Mouse (Mus musculus): ENCODE measurements at regions not wholly inside any gene's neighbourhood (a gene's known extent, or its start where the extent isn't known, plus 50 kb on each side); places are given as distances from the start of the nearest gene placed in this dataset.

GRCm38 (mm10) chr16:93189875-93190274 is 363.9 kb upstream of the Runx1 start:
- Histone ChIP-seq H3K9ac (ENCODE audit: low read length) (no peak overlapping the region), H3K36me3 (ENCODE audit: control insufficient read depth, insufficient read depth, low read length) (no peaks in the 10 kb centered on the region), H3K27ac (replicated peaks; ENCODE audit: low read depth, low read length) (no peak overlapping the region), H3K27me3 (ENCODE audit: control insufficient read depth, insufficient read depth, low read length) (no peaks in the 10 kb centered on the region), H3K9me3 (ENCODE audit: control insufficient read depth, low read length) (no peaks in the 10 kb centered on the region), H3K4me3 (ENCODE audit: low read depth, low read length) (no peak overlapping the region), H3K4me1 (ENCODE audit: control insufficient read depth, insufficient read depth, low read length) (no peaks in the 10 kb centered on the region), H3K4me2 (ENCODE audit: low read depth, severe bottlenecking) (no peak overlapping the region)
- ATAC-seq (ENCODE audit: insufficient number of reproducible peaks, low FRiP score, low TSS enrichment, low read depth): no peak
- WGBS: 74% methylated on average over 3 of the region's 3 CpGs
- DNase-seq (ENCODE audit: low spot score): no peak

GRCm38 (mm10) chr16:93189412-93189811 is 363.5 kb upstream of the Runx1 start:
- no peak overlapping the region for H3K4me2 ChIP-seq (ENCODE audit: low read depth, severe bottlenecking)
- H3K4me3 ChIP-seq (ENCODE audit: low read depth, low read length): no peak overlapping the region
- 83% methylated on average over 5 of the region's 5 CpGs for WGBS
- H3K9me3 ChIP-seq (ENCODE audit: control insufficient read depth, low read length): no peaks in the 10 kb centered on the region
- H3K9ac ChIP-seq (ENCODE audit: low read length): no peak overlapping the region
- ATAC-seq (ENCODE audit: insufficient number of reproducible peaks, low FRiP score, low TSS enrichment, low read depth) (no peak), DNase-seq (ENCODE audit: low spot score) (no peak)
- no peaks in the 10 kb centered on the region for H3K36me3 ChIP-seq (ENCODE audit: control insufficient read depth, insufficient read depth, low read length)
- no peak overlapping the region for H3K27ac ChIP-seq (replicated peaks; ENCODE audit: low read depth, low read length)
- H3K4me1 ChIP-seq (ENCODE audit: control insufficient read depth, insufficient read depth, low read length): no peaks in the 10 kb centered on the region
- no peaks in the 10 kb centered on the region for H3K27me3 ChIP-seq (ENCODE audit: control insufficient read depth, insufficient read depth, low read length)

- Histone ChIP-seq H3K36me3 (ENCODE audit: control insufficient read depth, insufficient read depth, low read length) (no peaks in the 10 kb centered on the region), H3K27me3 (ENCODE audit: control insufficient read depth, insufficient read depth, low read length) (no peaks in the 10 kb centered on the region), H3K4me1 (ENCODE audit: control insufficient read depth, insufficient read depth, low read length) (no peaks in the 10 kb centered on the region), H3K4me3 (ENCODE audit: low read depth, low read length) (no peak overlapping the region), H3K9ac (ENCODE audit: low read length) (no peak overlapping the region), H3K9me3 (ENCODE audit: control insufficient read depth, low read length) (no peaks in the 10 kb centered on the region), H3K27ac (replicated peaks; ENCODE audit: low read depth, low read length) (no peak overlapping the region), H3K4me2 (ENCODE audit: low read depth, severe bottlenecking) (no peak overlapping the region)
- DNase-seq (ENCODE audit: low spot score): no peak
- no peak for ATAC-seq (ENCODE audit: insufficient number of reproducible peaks, low FRiP score, low TSS enrichment, low read depth)
- WGBS: 86% methylated on average over 4 of the region's 4 CpGs
Observed at GRCm38 (mm10) chr16:93186554-93186953, 360.6 kb upstream of the Runx1 start.

GRCm38 (mm10) chr16:93182656-93183055 is 356.7 kb upstream of the Runx1 start:
- H3K4me3 ChIP-seq (ENCODE audit: low read depth, low read length): no peak overlapping the region
- no peak overlapping the region for H3K27ac ChIP-seq (replicated peaks; ENCODE audit: low read depth, low read length)
- no peaks in the 10 kb centered on the region for H3K36me3 ChIP-seq (ENCODE audit: control insufficient read depth, insufficient read depth, low read length)
- WGBS: 86% methylated on average over 3 of the region's 3 CpGs
- H3K9me3 ChIP-seq (ENCODE audit: control insufficient read depth, low read length): no peaks in the 10 kb centered on the region
- no peak overlapping the region for H3K9ac ChIP-seq (ENCODE audit: low read length)
- H3K4me2 ChIP-seq (ENCODE audit: low read depth, severe bottlenecking): no peak overlapping the region
- ATAC-seq (ENCODE audit: insufficient number of reproducible peaks, low FRiP score, low TSS enrichment, low read depth) (no peak), DNase-seq (ENCODE audit: low spot score) (no peak)
- no peaks in the 10 kb centered on the region for H3K4me1 ChIP-seq (ENCODE audit: control insufficient read depth, insufficient read depth, low read length)
- no peaks in the 10 kb centered on the region for H3K27me3 ChIP-seq (ENCODE audit: control insufficient read depth, insufficient read depth, low read length)

GRCm38 (mm10) chr16:93181497-93181896 is 355.5 kb upstream of the Runx1 start:
- Histone ChIP-seq H3K27me3 (ENCODE audit: control insufficient read depth, insufficient read depth, low read length) (no peaks in the 10 kb centered on the region), H3K4me3 (ENCODE audit: low read depth, low read length) (no peak overlapping the region), H3K4me1 (ENCODE audit: control insufficient read depth, insufficient read depth, low read length) (no peaks in the 10 kb centered on the region), H3K36me3 (ENCODE audit: control insufficient read depth, insufficient read depth, low read length) (no peaks in the 10 kb centered on the region), H3K4me2 (ENCODE audit: low read depth, severe bottlenecking) (no peak overlapping the region), H3K9me3 (ENCODE audit: control insufficient read depth, low read length) (no peaks in the 10 kb centered on the region), H3K27ac (replicated peaks; ENCODE audit: low read depth, low read length) (no peak overlapping the region), H3K9ac (ENCODE audit: low read length) (no peak overlapping the region)
- no peak for ATAC-seq (ENCODE audit: insufficient number of reproducible peaks, low FRiP score, low TSS enrichment, low read depth)
- WGBS: 97% methylated on average over 8 of the region's 8 CpGs
- no peak for DNase-seq (ENCODE audit: low spot score)

GRCm38 (mm10) chr16:93180213-93180612 is 354.3 kb upstream of the Runx1 start:
- no peaks in the 10 kb centered on the region for H3K36me3 ChIP-seq (ENCODE audit: control insufficient read depth, insufficient read depth, low read length)
- DNase-seq (ENCODE audit: low spot score): no peak
- no peaks in the 10 kb centered on the region for H3K27me3 ChIP-seq (ENCODE audit: control insufficient read depth, insufficient read depth, low read length)
- no peaks in the 10 kb centered on the region for H3K9me3 ChIP-seq (ENCODE audit: control insufficient read depth, low read length)
- no peak overlapping the region for H3K4me3 ChIP-seq (ENCODE audit: low read depth, low read length)
- 79% methylated on average over 5 of the region's 5 CpGs for WGBS
- H3K27ac ChIP-seq (replicated peaks; ENCODE audit: low read depth, low read length): no peak overlapping the region
- no peak for ATAC-seq (ENCODE audit: insufficient number of reproducible peaks, low FRiP score, low TSS enrichment, low read depth)
- no peak overlapping the region for H3K9ac ChIP-seq (ENCODE audit: low read length)
- no peak overlapping the region for H3K4me2 ChIP-seq (ENCODE audit: low read depth, severe bottlenecking)
- no peaks in the 10 kb centered on the region for H3K4me1 ChIP-seq (ENCODE audit: control insufficient read depth, insufficient read depth, low read length)

- ATAC-seq (ENCODE audit: insufficient number of reproducible peaks, low FRiP score, low TSS enrichment, low read depth) (no peak), DNase-seq (ENCODE audit: low spot score) (no peak)
- Histone ChIP-seq H3K27me3 (ENCODE audit: control insufficient read depth, insufficient read depth, low read length) (no peaks in the 10 kb centered on the region), H3K36me3 (ENCODE audit: control insufficient read depth, insufficient read depth, low read length) (no peaks in the 10 kb centered on the region), H3K4me3 (ENCODE audit: low read depth, low read length) (no peak overlapping the region), H3K9me3 (ENCODE audit: control insufficient read depth, low read length) (no peaks in the 10 kb centered on the region), H3K4me2 (ENCODE audit: low read depth, severe bottlenecking) (no peak overlapping the region), H3K27ac (replicated peaks; ENCODE audit: low read depth, low read length) (no peak overlapping the region), H3K9ac (ENCODE audit: low read length) (no peak overlapping the region), H3K4me1 (ENCODE audit: control insufficient read depth, insufficient read depth, low read length) (no peaks in the 10 kb centered on the region)
- WGBS: 92% methylated on average over 3 of the region's 3 CpGs
Observed at GRCm38 (mm10) chr16:93166667-93167066, 340.7 kb upstream of the Runx1 start.

GRCm38 (mm10) chr16:93158526-93159226 is 332.7 kb upstream of the Runx1 start:
- no peak for DNase-seq (ENCODE audit: low spot score)
- 86% methylated on average over 8 of the region's 8 CpGs for WGBS

More at GRCm38 (mm10) chr16:93158526-93159226, 332.7 kb upstream of the Runx1 start:
- no peak overlapping the region for H3K4me3 ChIP-seq (ENCODE audit: low read depth, low read length)
- H3K4me1 ChIP-seq (ENCODE audit: control insufficient read depth, insufficient read depth, low read length): no peaks in the 10 kb centered on the region
- no peaks in the 10 kb centered on the region for H3K27me3 ChIP-seq (ENCODE audit: control insufficient read depth, insufficient read depth, low read length)
- H3K27ac ChIP-seq (replicated peaks; ENCODE audit: low read depth, low read length): no peak overlapping the region
- ATAC-seq (ENCODE audit: insufficient number of reproducible peaks, low FRiP score, low TSS enrichment, low read depth): no peak
- H3K9ac ChIP-seq (ENCODE audit: low read length): no peak overlapping the region
- H3K4me2 ChIP-seq (ENCODE audit: low read depth, severe bottlenecking): no peak overlapping the region
- no peaks in the 10 kb centered on the region for H3K9me3 ChIP-seq (ENCODE audit: control insufficient read depth, low read length)
- H3K36me3 ChIP-seq (ENCODE audit: control insufficient read depth, insufficient read depth, low read length): no peaks in the 10 kb centered on the region

Measured in limb, embryonic 11.5 days (tissue).